Mouse (Mus musculus): ENCODE data around the gene Atp6v1f.

Gene Atp6v1f

DNA sequence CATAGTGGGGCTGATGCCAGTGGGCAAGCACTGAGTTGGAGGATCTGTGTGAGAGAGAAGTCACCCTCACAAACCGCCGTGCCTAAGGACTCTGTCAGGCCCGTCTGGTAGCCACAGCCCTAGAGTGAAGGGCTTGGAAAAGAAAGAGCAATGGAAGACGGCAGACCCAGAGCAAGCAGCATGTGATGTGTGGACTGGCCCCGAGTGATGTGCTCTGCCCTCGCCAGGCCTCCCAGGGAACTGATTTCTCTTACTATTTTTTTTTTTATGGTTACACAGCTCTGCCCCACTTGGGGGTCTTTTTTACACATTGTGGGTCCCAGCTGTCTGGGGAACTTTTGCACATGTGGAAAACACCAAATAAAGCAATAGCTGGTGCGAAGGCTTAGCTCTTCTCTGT, 6.0 kb upstream of the Atp6v1f start:
- no peak for DNase-seq (ENCODE audit: low spot score in 2 of 2)

DNA sequence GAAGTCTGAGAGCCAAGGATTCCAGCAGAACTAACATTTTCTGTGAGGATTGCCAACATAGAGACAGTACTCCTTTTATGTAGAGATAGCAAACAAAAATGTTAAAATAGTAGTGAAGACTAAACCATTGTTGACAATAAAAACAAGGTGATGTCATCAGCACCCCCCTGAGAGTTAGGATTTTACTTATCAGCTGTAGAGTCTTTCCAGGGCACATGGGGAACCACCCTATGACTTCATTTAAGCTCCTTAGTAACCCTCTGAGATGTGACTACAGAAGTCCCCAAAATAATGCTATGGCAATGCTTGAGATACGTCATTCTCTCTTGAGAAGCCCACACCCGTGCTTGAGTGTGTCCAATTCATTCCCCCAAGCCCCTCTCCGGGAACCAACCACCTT, 4.1 kb upstream of the Atp6v1f start:
- DNase-seq (ENCODE audit: low spot score in 2 of 2) = no peak

DNA sequence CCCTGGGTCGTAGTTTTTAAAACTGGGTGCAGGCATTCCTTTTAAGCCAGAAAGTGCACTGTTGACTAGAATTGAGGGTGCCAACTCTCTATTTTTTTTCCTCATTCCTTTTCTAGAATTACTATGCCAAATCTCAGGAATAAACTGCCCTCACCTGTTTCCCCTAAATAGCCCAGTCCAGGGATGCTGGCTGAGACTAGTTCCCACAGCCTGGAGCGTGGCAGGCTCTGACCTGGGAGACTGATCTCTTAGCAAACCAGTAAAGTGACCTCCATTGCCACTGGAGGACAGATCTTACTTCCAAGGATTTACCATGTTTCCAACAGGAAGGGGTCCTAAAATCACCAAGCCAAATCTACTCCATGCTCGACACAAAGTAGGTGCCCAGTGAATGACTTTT, 1.3 kb downstream of the Atp6v1f start:
- DNase-seq (ENCODE audit: low spot score in 2 of 2) = no peak

- DNase-seq (ENCODE audit: low spot score in 2 of 2) = no peak
Measured at GRCm38 (mm10) chr6:29471137-29471536, 3.6 kb downstream of the Atp6v1f start, which contains the start of gene Atp6v1fnb. TSS of gene Atp6v1fnb (plus strand) at chr6:29471437.

DNA sequence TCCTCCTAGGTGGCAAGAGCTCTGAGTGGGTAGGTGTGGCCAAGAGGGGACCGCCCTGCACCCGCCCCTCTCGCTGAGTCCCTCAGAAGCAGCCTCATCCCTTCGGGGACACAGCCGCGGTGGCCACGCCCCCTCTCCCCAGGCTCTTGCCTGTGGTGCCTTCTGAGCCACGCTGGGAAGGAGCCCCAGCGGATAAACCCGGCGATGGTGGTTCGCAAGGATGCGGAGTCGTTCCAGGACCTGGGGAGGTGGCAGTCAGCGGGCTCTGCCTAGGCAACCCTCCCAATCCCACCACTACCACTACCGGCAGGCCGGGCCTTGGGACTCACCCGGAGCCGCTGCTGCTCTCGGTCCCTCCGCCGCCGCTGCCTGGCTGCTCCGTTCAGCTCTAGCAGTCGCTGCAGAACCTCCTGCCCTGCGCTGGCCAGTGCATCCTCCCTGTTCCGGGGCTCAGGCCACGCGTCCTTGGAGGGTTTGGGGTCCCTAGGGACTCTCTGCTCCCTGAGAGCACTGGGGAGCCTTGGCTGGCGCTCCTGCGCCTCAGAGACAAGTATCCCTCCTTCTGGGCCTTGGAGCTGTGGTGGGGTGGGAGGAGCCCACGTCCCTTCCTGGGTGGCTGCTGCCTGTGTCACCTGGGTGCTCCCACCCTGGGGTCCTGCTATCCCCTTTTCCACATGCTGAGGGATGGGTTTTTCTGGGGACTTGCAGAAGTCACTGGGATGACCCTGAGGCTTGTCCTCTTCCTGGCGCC, 6.6 kb downstream of the Atp6v1f start:
- DNase-seq (ENCODE audit: low spot score in 2 of 2) = peak; percentile 50 to 63

- no peak for DNase-seq (ENCODE audit: low spot score in 2 of 2)
Measured at GRCm38 (mm10) chr6:29474736-29475135, 7.2 kb downstream of the Atp6v1f start.

DNA sequence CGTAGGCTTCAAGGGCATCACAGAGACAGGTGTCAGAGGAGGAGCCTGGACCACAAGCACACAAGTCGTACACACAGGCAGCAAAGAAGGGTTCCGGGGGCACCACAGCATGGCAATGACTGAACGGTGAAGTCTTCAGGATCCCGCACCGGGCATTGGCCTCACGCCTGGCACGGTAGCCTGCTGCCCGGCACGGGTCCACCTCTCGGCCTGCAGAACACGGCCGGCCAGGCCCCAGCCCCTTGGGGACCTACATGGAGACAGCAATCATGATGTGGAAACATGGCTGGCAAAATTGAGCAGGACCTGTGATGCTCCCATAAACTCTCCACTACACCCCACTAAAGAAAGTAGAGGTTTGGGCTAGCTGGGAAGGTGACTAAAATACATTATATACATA, 15.2 kb downstream of the Atp6v1f start:
- no peak for DNase-seq (ENCODE audit: low spot score in 2 of 2)

DNA sequence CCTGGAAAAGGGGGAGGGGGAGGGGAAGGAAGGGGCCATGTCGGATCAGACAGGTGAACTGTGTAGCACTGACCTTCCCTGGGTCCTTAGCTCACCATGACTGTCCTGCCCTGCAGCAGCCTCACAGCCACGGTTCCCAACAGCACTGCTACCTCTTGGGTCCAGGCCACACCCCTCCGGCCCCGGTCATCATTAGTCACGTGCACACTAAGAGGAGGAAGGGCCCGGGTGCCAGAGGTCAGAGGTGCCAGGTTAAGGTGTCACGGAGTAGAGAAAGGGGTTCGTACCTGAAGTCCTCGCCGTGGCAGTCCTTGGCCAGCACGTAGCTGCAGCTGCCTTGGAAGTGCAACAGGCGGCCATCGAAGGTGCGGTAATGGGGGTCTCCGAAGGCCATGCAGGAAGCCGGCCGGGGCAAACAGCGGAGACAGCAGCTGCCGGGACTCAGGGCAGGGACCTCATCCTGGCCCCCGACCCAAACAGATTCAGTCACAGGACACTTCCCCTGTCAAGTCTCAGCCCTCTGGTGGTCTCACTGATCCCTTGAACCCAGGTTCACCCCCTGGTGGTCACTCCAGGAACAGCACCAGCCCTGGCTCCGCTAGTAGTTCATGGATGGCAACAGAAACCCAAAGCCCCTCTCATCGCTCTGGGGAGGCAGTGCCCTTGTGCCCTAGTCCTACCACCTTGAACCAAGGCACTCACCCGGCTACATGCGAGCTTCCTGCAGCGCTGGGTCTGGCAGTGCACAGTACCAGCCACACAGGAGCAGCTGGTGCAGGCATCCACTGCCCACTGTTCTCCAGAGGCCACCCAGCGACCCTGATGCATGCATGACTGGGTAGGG, 17.4 kb downstream of the Atp6v1f start:
- peak in 1 of 2 experiments; percentile 52 for DNase-seq (ENCODE audit: low spot score in 2 of 2)

DNA sequence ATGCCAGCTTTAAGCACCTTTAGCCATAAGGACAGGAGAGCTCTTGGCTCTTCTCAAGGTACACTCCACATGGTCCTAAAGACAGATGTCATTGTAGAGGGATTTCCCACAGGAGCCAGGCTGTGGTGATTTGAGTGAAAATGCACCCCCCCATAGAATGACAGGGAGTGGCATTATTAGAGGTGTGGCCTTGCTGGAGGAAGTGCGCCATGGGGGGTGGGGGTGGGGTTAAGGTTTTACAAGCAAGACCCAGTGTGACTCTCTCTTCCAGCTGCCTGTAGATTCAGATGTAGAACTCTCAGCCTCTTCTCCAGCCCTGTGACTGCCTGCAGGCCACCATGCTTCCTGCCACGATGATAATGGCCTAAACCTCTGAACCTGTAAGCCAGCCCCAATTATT, 18.4 kb downstream of the Atp6v1f start:
- DNase-seq (ENCODE audit: low spot score in 2 of 2) = no peak

DNA sequence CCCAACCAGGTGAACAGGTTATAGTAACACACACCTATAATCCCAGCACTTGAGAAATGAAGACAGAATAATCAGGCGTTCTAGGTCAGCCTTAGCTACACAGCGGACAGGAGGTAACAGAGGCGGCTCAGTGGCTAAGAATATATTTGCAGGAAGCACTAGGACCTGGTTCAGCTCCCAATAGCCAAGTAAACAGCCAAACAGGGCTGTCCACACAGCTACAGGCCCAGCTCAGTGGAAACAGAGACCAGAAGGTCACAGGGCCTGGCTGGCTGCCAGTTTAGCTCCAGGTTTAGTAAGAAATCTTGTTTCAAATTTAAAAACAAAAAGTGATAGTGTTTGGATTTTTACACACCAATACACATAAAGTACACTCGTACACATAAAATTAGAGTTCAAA, 26.6 kb downstream of the Atp6v1f start:
- no peak for DNase-seq (ENCODE audit: low spot score in 2 of 2)

GRCm38 (mm10) chr6:29496270-29496669, 28.8 kb downstream of the Atp6v1f start:
- no peak for DNase-seq (ENCODE audit: low spot score in 2 of 2)

- no peak for DNase-seq (ENCODE audit: low spot score in 2 of 2)
Measured at GRCm38 (mm10) chr6:29497791-29498190, 30.3 kb downstream of the Atp6v1f start.

- DNase-seq (ENCODE audit: low spot score in 2 of 2) = no peak
Measured at GRCm38 (mm10) chr6:29500177-29500576, 32.7 kb downstream of the Atp6v1f start.

DNA sequence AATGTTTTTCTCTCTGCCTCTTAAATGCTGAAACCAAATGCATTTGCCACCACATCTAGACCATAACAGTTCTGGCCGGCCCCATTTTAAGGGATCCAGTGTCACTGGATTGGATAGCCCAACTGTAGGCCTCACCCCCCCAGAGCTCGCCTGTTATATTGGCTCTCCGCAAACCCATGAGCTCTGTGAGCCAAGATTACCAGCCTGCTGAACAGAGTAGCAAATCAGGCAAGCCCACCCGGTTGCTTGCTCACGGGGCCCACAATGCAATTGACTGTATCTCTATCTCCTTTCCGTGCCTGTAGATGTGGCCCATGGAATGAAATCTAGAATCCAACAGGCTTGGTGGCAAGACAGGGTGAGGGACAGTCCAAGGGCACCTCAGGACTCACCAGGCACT, 33.3 kb downstream of the Atp6v1f start:
- DNase-seq (ENCODE audit: low spot score in 2 of 2) = no peak

DNA sequence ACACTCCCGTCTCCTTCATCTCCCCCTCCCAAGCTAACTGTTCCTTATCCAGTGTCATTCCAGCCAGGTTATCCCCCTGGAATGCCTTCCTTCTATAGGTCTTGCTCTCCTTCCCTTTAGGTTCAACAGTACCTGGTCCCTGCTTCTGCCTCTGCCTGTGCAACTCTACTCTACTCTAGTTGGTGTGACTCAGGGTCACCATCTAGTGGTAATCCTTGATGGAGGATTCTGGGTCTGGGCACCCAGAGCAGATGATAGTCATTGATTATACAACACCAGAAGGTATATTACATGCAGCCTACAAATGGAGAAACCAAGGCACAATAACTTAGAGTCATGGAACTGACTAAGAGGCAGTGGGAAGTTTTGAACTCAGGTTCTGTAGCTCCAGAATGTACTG, 34.1 kb downstream of the Atp6v1f start:
- DNase-seq (ENCODE audit: low spot score in 2 of 2) = no peak

GRCm38 (mm10) chr6:29505493-29505892, 38.0 kb downstream of the Atp6v1f start:
- DNase-seq (ENCODE audit: low spot score in 2 of 2) = no peak

DNA sequence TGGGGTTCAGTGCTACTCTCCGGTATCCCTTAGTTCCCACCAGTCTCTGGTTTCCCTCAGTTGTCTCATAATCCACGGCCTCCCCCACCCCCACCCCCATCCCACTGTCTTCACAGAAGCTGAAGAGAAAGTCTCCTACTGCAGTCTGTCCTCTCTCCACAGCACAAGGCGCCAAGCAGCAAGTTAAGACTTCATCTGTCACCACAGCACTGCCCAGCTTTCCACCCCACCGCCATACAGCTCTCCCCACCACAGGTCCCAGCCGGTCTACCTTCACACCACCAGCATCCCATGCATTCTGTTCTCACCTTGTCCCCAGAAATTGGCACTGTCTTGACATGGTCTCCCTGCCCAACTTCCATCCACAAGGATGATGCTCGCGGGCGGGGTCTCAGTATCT, 39.3 kb downstream of the Atp6v1f start:
- no peak for DNase-seq (ENCODE audit: low spot score in 2 of 2)

GRCm38 (mm10) chr6:29507447-29508309, 40.2 kb downstream of the Atp6v1f start, which contains the start of gene Kcp:
TSS of gene Kcp (minus strand) at chr6:29507952.
- DNase-seq (ENCODE audit: low spot score in 2 of 2) = no peak

GRCm38 (mm10) chr6:29509086-29509485, 41.6 kb downstream of the Atp6v1f start:
- DNase-seq (ENCODE audit: low spot score in 2 of 2) = no peak

DNA sequence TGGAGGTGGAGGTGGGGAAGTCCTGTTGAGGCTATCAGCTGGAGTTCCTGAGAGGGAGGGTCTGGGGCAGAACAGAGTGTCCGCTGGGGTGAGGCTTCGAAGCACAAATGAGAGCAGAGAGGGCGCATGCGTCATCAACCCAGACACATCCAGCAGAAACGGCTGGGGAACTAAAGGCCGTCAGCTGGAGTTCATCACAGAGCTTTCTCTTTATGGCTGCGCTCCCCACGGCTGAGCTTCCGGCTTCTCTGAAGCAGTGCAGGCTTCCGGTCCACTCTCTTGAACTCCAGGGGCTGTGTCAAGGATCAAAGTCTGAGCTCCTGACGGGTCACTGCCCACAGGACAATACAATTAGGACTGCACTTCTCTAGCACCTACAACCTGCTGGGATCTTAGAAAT, 45.8 kb downstream of the Atp6v1f start:
- DNase-seq (ENCODE audit: low spot score in 2 of 2) = no peak

GRCm38 (mm10) chr6:29517139-29517538, 49.6 kb downstream of the Atp6v1f start:
- peak; percentile 36 to 45 for DNase-seq (ENCODE audit: low spot score in 2 of 2)
